Mouse (Mus musculus) cerebellum, adult 18-20 months (tissue): ENCODE measurements around the gene Olfr591.
"Not testable (repeated sequence)": the region's sequence is repeated elsewhere in the genome, so short reads cannot be mapped to it uniquely, and the experiment has no call there.

Source experiments
- DNase-seq, 2 experiments: peaks; one replicate each; pipeline ENCODE4 v3.0.0; 2021

Olfr591 gene

GRCm38 (mm10) chr7:103178240-103178639 is at the start of gene Olfr591:
Olfr591 (minus strand) TSS chr7:103178340.
- no peak for DNase-seq

- DNase-seq = no peak
Measured at GRCm38 (mm10) chr7:103216696-103217095, 38.6 kb upstream of the Olfr591 start, which contains the start of gene Olfr594. Olfr594 (plus strand) TSS chr7:103216996.

- not testable (repeated sequence) for DNase-seq
Measured at GRCm38 (mm10) chr7:103212050-103212449, 33.9 kb upstream of the Olfr591 start.

- DNase-seq = no peak
Measured at GRCm38 (mm10) chr7:103211562-103211961, 33.4 kb upstream of the Olfr591 start, which contains the start of gene Olfr593. Olfr593 (plus strand) TSS chr7:103211862.

- DNase-seq = not testable (repeated sequence)
Measured at GRCm38 (mm10) chr7:103184503-103184902, 6.4 kb upstream of the Olfr591 start, which contains the start of gene Olfr592. Olfr592 (plus strand) TSS chr7:103184803.

- DNase-seq = no peak
Measured at GRCm38 (mm10) chr7:103169697-103170096, 8.4 kb downstream of the Olfr591 start.

- no peak for DNase-seq
Measured at GRCm38 (mm10) chr7:103156256-103156655, 21.9 kb downstream of the Olfr591 start, which contains the start of gene Olfr589. Olfr589 (minus strand) TSS chr7:103156356.

- no peak for DNase-seq
Measured at GRCm38 (mm10) chr7:103140579-103140978, 37.6 kb downstream of the Olfr591 start, which contains the start of gene Olfr588-ps1. Olfr588-ps1 (plus strand) TSS chr7:103140879.

GRCm38 (mm10) chr7:103125538-103125937 is 52.6 kb downstream of the Olfr591 start, which contains the start of gene Olfr586:
Olfr586 (minus strand) TSS chr7:103125638.
- no peak for DNase-seq

- DNase-seq = no peak
Measured at GRCm38 (mm10) chr7:103119406-103119805, 58.7 kb downstream of the Olfr591 start.
